Mouse (Mus musculus) cerebellum, adult 8-10 months (tissue): ENCODE measurements around the gene Pes1.

Experiments
- DNase-seq: peaks from one replicate; pipeline ENCODE4 v3.0.0; 2022

Pes1 gene

GRCm38 (mm10) chr11:3964416-3965172 is 819 bp downstream of the Pes1 start:
- no peak for DNase-seq

- no peak for DNase-seq
Measured at GRCm38 (mm10) chr11:3969837-3970236, 6.1 kb downstream of the Pes1 start.

DNA sequence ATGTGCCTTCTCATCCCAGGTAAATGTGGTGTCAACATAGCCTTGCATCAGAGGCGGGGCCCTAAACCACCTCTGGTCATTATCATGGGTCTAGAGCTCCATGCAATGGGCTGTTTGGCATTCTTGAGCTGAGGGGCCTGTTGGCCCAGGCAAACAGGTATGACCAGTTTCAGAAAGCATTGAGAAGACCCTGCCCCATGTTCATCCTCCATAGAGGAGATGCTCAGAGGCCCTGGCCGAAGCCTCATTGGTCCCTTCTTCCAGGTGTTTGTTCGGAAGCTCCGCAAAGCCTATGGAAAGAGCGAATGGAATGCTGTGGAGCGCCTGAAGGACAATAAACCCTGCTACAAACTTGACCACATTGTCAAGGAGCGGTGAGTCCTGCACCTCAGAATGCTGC is 6.6 kb downstream of the Pes1 start:
- DNase-seq: no peak

DNA sequence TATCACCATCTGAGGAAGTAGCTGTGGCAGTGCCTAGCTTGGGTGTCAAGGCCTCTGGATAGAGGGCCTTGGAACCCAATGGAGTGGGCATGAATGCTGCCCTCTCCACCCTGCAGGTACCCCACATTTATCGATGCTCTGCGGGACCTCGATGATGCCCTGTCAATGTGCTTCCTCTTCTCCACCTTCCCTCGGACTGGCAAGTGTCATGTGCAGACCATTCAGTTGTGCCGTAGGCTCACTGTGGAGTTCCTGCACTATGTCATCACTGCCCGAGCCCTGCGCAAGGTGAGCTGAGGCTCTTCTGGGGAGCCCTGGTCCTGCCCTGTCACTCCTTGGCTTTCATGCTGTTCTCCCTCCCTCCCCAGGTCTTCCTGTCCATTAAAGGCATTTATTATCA is 9.3 kb downstream of the Pes1 start:
- no peak for DNase-seq

DNA sequence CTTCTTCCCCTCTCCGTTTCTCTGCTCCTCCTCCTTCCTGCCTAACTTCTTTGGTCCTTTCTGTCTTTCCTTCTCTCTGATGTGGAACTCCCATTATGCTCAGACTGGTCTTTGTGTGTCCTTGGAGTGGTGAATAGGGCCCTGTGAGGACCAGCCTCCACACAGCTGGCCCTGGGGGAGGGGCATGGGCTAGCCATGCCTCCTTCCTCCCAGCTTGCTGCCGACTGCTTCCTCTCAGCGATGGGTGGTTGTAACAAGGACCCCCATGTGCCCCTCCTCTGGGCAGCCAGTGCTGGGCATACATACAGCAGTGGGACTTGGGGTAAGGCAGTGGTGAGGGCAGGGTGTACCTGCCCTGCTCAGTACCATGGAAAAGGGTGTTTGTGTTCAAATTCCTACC is 10.5 kb downstream of the Pes1 start:
- DNase-seq: no peak

- no peak for DNase-seq
Measured at GRCm38 (mm10) chr11:3976678-3977077, 12.9 kb downstream of the Pes1 start, which contains the start of gene 4930556J24Rik. Gene 4930556J24Rik (minus strand): TSS chr11:3976778.

DNA sequence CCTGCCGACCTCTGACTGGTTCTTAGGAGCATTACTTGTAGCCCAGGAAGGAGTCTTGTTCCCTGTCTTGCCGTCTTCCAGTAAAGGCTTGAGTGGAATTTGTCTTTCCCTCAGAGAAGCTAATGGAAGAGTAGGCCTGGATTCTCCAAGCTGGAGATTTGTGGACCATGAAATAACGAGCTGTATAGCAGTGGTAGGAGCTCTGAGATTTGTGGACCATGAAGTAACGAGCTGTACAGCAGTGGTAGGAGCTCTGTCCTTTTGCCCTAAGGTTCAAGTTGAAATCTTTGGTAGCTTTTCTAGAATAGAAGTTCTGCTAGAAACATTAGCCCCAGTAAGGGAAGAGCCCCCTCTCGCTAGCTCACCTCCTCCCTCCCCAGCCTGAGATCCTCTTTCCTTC is 14.6 kb downstream of the Pes1 start:
- DNase-seq: no peak

DNA sequence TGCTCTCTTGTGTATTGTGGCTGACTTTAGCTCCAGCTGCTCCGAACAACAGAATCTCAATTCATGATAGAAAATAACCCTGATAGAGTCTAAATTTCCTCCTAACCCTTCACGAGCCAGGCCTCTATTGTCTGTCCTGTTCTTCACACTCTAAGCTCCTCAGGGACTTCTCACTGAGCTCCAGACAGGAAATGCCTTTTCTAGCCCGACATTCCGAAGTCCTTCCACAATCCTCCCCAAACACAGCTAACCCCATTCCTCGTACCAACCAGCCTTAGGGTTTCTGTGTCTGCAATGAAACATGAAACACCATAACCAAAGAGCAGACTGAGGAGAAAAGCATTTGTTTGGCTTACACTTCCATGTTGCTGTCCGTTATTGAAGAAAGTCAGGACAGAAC is 17.8 kb downstream of the Pes1 start:
- DNase-seq: no peak

DNA sequence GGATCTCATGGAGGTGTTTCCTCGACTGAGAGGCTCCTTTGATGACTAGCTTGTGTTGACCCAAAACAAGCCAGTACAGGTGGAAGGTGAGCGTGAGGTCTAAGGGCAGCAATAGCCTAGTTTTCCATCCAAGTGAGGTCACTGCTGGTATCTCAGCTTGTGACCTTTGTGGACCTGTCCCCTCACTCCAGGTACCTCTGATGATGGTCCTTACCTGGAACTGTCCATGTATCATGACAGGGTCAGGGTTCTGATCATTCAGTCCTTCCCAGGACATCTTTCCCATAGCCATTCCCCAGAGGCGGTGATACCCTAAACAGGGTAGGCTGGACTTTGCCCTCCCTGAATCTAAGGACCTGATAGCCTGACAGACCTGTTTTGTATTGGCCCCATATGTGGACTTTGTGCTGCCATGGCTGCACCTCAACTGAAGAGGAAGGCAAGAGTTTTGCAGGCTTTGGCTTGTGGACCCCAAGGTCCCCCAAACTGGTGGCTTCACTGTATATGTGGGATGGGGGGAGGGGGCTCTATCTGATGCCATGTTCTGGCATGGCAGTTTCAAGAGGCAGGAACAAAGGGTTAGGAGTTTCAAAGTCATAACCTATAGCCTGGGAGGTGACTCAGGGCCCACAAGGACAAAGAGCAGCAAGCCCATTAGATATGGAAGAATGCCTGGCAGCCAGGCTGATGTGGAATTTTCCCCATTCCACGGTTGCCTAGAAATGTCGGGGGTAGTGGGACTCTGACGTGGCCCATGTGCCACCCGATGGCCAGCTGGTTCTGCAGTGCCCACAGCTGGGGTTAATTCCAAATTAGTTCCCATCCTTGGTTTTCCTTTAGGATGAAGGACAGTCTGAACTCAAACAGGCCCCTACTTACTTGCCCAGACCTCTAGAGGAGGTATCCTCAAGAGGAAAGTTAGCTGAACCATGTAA is 18.8 kb downstream of the Pes1 start:
- no peak for DNase-seq

DNA sequence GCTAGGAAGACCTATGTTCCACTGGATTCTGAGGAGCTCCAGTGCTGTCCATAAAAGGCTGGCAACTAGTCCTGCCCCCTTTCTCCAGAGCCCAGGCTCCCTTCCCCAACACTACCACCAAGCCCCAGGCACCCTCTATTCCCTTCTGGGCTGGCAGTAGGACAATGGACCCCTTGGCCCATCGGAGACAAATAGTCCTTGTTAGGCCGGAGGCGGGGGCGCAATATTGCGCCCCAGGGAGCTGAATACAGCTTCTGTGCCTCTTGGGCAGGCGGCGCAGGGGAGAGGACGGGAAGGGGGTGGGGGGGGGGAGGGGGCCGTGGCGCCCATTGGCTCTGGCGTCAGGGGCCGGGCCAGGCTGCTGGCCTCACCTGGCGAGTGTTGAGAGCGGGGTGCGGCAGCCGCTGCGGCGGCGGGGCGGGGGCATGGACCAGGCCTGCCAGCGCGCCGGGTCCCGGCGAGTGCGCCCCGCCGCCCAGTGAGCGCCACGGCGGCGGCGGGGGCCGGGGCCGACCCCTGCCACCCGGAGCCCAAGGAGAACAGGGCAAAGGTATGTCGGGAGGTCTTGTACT is 19.6 kb downstream of the Pes1 start, which contains the start of gene Gal3st1:
Gene Gal3st1, plus strand, starts transcription at position 346 of the 572 bp plus-strand sequence.
- DNase-seq: no peak

- DNase-seq: no peak
Measured at GRCm38 (mm10) chr11:3983863-3984745, 20.3 kb downstream of the Pes1 start.

- no peak for DNase-seq
Measured at GRCm38 (mm10) chr11:3989748-3990147, 26.0 kb downstream of the Pes1 start.

DNA sequence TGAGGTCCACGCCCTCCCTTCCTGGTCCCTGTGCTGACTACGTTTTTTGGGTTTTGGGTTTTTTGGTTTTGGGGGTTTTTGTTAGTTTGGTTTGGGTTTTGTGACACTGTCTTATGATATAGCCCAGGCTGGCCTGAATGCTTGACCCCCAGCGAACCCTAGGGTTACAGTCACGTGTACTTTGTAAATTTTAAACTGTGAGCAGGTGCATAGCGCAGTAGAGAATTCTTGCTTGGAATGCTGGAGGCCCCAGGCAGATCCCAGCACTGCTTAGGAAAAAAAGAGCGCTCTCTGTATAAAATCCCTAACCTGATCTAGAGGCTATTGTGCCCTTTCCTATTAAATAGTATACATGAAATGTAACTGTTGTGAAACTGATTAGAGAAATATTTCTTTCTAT is 29.4 kb downstream of the Pes1 start:
- no peak for DNase-seq

GRCm38 (mm10) chr11:3993914-3994313 is 30.1 kb downstream of the Pes1 start:
- DNase-seq: no peak

DNA sequence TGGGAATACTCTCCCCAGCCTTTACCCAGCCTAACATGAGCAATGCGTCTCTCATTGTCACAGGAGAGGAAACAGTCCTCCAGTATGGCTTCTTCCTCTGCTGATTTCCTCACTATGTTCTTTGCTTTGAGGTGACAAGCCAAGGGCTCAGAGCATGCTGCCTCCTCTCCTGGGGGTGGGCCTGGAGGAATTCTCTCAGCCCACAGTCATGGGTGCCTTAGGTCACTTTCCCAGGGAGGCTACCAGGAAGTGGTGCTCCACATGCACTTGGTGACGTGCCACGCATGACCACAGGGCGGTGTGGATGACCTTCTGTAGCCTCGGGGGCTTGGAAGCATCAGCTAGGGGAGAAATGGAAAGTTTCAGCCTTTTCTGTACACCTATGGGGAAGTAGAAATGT is 31.7 kb downstream of the Pes1 start:
- DNase-seq: no peak

GRCm38 (mm10) chr11:3996840-3997239 is 33.1 kb downstream of the Pes1 start:
- DNase-seq: no peak

GRCm38 (mm10) chr11:3997978-3998720 is 34.4 kb downstream of the Pes1 start:
- DNase-seq: no peak

DNA sequence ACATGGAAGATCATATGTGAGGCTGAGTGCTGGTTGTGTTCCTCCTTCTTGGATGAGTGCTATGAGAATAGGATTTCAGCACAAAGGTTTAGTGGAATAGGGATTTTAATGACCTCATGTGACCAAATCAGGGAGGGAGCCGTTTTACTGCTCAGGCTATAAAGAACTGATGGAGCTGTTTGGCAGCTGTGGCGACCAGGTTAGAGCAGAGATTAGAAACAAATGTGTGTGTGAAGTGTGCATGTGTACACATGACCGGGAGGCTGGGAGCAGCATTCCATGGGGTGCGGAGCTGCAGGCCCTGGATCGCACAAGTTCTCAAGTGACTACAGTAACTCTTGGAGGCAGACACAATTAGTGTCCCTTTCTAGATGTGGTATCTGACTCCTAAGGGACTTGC is 35.8 kb downstream of the Pes1 start:
- no peak for DNase-seq

DNA sequence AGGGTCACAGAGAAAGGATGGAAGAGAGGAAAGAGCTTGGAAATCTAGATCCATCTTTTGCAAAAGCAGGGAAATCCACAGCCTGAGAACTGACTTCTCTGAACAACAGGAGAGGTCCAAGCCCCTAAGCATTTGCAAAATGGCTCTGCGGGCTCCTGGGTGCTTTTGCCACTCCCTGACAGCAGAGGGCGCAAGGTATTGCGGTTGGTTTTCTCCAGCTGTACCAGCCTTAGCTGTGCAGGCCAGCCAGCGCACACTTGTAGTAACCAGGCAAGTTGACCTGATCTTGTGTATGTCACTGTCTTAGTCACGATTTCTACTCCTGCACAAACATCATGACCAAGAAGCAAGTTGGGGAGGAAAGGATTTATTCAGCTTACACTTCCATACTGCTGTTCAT is 37.8 kb downstream of the Pes1 start:
- DNase-seq: peak; percentile 41

- no peak for DNase-seq
Measured at GRCm38 (mm10) chr11:4005220-4005805, 41.5 kb downstream of the Pes1 start.

DNA sequence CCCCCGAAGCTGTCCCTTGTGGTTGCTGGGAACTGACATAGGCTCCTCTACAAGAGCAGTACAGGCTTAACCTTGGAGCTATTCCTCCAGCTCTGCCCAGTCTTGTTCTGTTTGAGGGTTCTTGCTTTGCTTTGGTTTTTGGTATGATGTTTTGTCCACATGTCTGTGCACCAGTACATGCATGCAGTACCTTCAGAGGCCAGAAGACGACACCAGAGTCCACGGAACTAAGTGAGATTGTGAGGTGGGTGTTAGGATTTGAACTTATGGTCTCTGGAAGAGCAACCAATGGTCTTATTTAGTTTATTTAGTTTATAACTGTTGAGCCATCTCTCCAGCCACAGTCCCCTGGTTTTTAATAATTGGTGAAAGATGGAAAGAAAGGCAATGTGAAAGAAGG is 42.7 kb downstream of the Pes1 start:
- DNase-seq: no peak
